Mouse (Mus musculus): Measurements from ENCODE around the gene Trpm3. TPM values are rescaled to one million over a fixed set of nuclear protein-coding genes. Genes with fewer than 3 reads are reported as not detected.

Trpm3 gene
- total RNA-seq, 2 experiments from 2014 or later, result 3.5 to 5.3 TPM

GRCm38 (mm10) chr19:22303952-22304655 is 165.3 kb downstream of the Trpm3 start:
- DNase-seq (ENCODE audit: low spot score in 2 of 2), result peak; percentile 69 to 88

- DNase-seq (ENCODE audit: low spot score in 2 of 2), result no peak
These were observed 169.2 kb downstream of the Trpm3 start for GRCm38 (mm10) chr19:22308081-22308480.

GRCm38 (mm10) chr19:22317306-22317705 is 178.5 kb downstream of the Trpm3 start:
- DNase-seq (ENCODE audit: low spot score in 2 of 2), result no peak

- no peak for DNase-seq (ENCODE audit: low spot score in 2 of 2)
These were observed 188.0 kb downstream of the Trpm3 start for GRCm38 (mm10) chr19:22326813-22327212.

GRCm38 (mm10) chr19:22327226-22327625 is 188.4 kb downstream of the Trpm3 start:
- DNase-seq (ENCODE audit: low spot score in 2 of 2), result no peak

- no peak for DNase-seq (ENCODE audit: low spot score in 2 of 2)
These were observed 197.4 kb downstream of the Trpm3 start for GRCm38 (mm10) chr19:22336278-22336677.

- DNase-seq (ENCODE audit: low spot score in 2 of 2), result peak in 1 of 2 experiments; percentile 37
These were observed 198.6 kb downstream of the Trpm3 start for GRCm38 (mm10) chr19:22337468-22337867.

GRCm38 (mm10) chr19:22338927-22339326 is 200.1 kb downstream of the Trpm3 start:
- DNase-seq (ENCODE audit: low spot score in 2 of 2), result no peak

- DNase-seq (ENCODE audit: low spot score in 2 of 2), result no peak
These were observed 215.2 kb downstream of the Trpm3 start for GRCm38 (mm10) chr19:22354037-22354541.

GRCm38 (mm10) chr19:22386890-22387289 is 248.0 kb downstream of the Trpm3 start:
- peak in 1 of 2 experiments; percentile 10 for DNase-seq (ENCODE audit: low spot score in 2 of 2)

GRCm38 (mm10) chr19:22394700-22395099 is 255.9 kb downstream of the Trpm3 start:
- DNase-seq (ENCODE audit: low spot score in 2 of 2), result no peak

- DNase-seq (ENCODE audit: low spot score in 2 of 2), result no peak
These were observed 265.2 kb downstream of the Trpm3 start for GRCm38 (mm10) chr19:22404049-22404448.

- no peak for DNase-seq (ENCODE audit: low spot score in 2 of 2)
These were observed 279.4 kb downstream of the Trpm3 start for GRCm38 (mm10) chr19:22418239-22418638.

GRCm38 (mm10) chr19:22437207-22437606 is 298.4 kb downstream of the Trpm3 start:
- no peak for DNase-seq (ENCODE audit: low spot score in 2 of 2)

- peak in 1 of 2 experiments; percentile 11 for DNase-seq (ENCODE audit: low spot score in 2 of 2)
These were observed 308.8 kb downstream of the Trpm3 start for GRCm38 (mm10) chr19:22447418-22448339.

GRCm38 (mm10) chr19:22448340-22449288 is 309.8 kb downstream of the Trpm3 start:
- no peak for DNase-seq (ENCODE audit: low spot score in 2 of 2)

GRCm38 (mm10) chr19:22451290-22451689 is 312.4 kb downstream of the Trpm3 start:
- DNase-seq (ENCODE audit: low spot score in 2 of 2), result no peak

- DNase-seq (ENCODE audit: low spot score in 2 of 2), result no peak
These were observed 318.1 kb downstream of the Trpm3 start for GRCm38 (mm10) chr19:22456935-22457334.

GRCm38 (mm10) chr19:22462043-22462442 is 323.2 kb downstream of the Trpm3 start:
- peak in 1 of 2 experiments; percentile 11 for DNase-seq (ENCODE audit: low spot score in 2 of 2)

- DNase-seq (ENCODE audit: low spot score in 2 of 2), result no peak
These were observed 324.7 kb downstream of the Trpm3 start for GRCm38 (mm10) chr19:22463506-22463905.

- no peak for DNase-seq (ENCODE audit: low spot score in 2 of 2)
These were observed 330.8 kb downstream of the Trpm3 start for GRCm38 (mm10) chr19:22469608-22470007.

Data from gastrocnemius, postnatal 4 days (tissue).